Mouse (Mus musculus) right cerebral cortex, postnatal 14 days (tissue): Measurements from ENCODE around the gene Ccng1.
A peak's percentile ranks its signal among the peaks of the same experiment; 100 is the strongest.

ENCODE experiments used
- DNase-seq: peaks from one replicate; pipeline ENCODE4 v3.0.0; 2022

The Ccng1 gene

GRCm38 (mm10) chr11:40755109-40755627 lies at the start of gene Ccng1:
Ccng1 (minus strand) TSS chr11:40755311.
- DNase-seq = peak; percentile 84

GRCm38 (mm10) chr11:40790307-40790706 lies 35.2 kb upstream of the Ccng1 start:
- no peak for DNase-seq

GRCm38 (mm10) chr11:40789701-40790100 lies 34.6 kb upstream of the Ccng1 start:
- no peak for DNase-seq

DNA sequence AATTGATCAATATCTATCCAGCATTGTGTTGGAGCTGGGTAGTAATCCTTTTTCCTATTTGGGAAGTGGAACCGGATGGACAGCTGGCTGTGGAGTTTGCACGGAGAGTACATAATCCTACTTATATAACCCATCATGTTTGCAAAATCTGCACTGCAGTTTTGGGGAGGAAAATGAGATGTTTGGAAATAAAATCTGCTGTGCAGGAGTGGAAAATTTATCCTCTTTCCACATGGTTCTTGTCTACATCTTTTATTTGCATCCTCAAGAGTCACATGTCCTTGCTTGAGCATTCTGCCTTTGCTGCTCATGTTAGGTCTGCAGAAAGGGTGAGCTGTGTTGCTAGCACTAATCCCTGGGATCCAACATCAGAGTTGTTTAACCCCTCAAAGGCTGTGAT lies 31.8 kb upstream of the Ccng1 start:
- no peak for DNase-seq

GRCm38 (mm10) chr11:40784326-40784725 lies 29.2 kb upstream of the Ccng1 start:
- DNase-seq = no peak

- DNase-seq = no peak
Observed at GRCm38 (mm10) chr11:40783346-40783745, 28.2 kb upstream of the Ccng1 start.

DNA sequence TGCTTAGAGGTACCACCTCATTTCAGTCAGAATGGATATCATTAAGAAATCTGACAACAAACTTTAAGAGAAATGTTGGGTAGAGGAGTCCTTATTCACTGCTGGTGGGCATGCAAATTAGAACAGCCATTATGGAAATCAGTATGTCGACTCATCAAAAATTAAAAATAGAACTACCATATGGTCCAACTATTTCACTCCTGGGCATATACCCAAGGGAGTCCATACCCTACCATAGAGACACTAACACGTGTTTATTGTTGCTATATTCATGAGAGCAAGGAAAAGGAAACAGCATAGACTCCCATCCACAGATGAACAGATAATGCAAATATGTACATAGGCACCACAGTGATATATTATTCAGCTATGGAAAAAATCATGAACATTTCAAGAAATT lies 26.7 kb upstream of the Ccng1 start:
- no peak for DNase-seq

- DNase-seq = no peak
Observed at GRCm38 (mm10) chr11:40775315-40776269, 20.5 kb upstream of the Ccng1 start.

DNA sequence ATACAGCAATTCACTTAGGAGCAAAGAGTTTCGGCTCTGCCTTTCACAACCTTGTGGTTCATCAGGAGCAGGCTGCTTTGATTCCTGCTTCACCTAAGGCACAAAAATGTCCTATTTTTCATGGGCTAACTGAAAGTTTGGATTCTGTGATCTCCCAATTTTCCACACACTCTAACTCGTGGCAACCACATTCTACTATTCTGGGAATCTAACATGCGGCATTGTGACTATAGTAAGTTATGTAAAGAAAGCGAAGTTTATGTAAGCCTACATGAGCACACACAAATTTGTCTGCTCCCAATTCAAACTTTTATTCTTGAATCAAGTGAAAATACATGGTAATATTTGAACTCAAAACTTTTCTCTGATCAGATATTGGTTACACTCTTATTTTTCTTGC lies 9.6 kb upstream of the Ccng1 start:
- DNase-seq = no peak

- no peak for DNase-seq
Observed at GRCm38 (mm10) chr11:40763395-40763794, 8.3 kb upstream of the Ccng1 start.

- no peak for DNase-seq
Observed at GRCm38 (mm10) chr11:40759896-40760295, 4.8 kb upstream of the Ccng1 start.

- no peak for DNase-seq
Observed at GRCm38 (mm10) chr11:40755968-40756367, 857 bp upstream of the Ccng1 start.

- no peak for DNase-seq
Observed at GRCm38 (mm10) chr11:40754664-40755107, 425 bp downstream of the Ccng1 start.

DNA sequence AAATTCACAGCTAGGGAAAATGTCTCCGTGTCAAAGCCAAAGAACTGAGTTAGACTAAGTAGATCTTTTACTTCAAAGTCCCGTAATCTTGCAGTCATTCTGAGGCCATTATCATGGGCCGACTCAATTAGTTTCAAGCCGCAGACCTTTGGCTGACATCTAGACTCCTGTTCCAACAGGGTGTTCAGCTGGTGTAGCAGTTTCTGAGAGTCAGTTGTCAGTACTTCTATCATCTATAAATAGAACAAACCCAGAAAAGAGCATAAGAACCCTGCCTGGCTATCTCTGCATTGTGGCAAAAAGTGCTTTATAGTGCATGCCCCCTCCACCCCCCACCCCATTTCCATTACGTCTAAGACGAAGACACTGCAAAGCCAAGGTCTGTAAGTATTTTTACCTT lies 1.3 kb downstream of the Ccng1 start:
- DNase-seq = no peak

GRCm38 (mm10) chr11:40747716-40748115 lies 7.4 kb downstream of the Ccng1 start:
- no peak for DNase-seq

- DNase-seq = no peak
Observed at GRCm38 (mm10) chr11:40746361-40746760, 8.8 kb downstream of the Ccng1 start.

GRCm38 (mm10) chr11:40744348-40744747 lies 10.8 kb downstream of the Ccng1 start:
- DNase-seq = no peak

- no peak for DNase-seq
Observed at GRCm38 (mm10) chr11:40741605-40742262, 13.4 kb downstream of the Ccng1 start.

DNA sequence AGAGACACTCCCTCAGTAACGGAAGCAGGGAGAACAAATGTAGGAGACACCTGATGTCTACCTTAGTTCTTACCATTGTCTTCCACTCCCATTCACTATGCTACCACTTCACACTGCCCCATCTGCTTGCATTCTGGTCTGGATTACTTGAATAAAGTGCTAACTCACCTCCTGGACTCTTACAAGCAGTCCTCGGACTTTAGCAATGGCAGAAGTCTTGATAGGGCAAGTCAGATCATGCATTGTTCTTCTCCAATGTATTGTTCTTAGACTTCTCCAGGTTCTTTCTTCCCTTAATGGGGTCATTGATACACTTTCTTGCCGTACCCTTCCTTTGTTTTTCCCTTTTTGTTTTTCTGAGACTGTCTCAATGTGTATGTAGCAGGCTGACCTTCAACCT lies 17.7 kb downstream of the Ccng1 start:
- DNase-seq = no peak

DNA sequence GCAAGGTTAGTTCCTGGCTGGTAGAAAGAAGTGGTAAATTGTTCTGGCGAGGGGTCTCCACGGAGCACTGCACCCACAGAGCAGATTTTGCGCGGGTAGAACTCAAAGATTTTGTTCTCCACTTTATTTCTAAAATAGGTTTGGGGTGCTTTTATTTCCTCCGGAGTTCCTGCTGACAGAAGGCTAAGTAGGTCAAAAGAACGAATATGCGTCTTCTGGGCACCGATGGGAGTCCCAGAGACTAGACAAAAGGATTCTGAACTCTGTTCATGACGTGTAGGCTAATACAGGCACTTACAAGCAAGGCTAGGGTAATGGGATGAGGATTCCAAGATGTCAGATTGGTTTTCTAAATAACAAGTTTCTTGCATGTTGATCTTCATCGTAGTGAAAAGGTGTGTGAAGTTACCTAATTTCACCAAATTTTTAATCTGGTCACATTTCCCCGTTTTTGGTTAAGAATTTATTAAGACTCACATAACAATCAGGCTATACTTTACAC lies 20.8 kb downstream of the Ccng1 start:
- DNase-seq = no peak

- peak; percentile 93 for DNase-seq
Observed at GRCm38 (mm10) chr11:40733339-40734174, 21.6 kb downstream of the Ccng1 start, which contains the start of the genes Hmmr and Nudcd2. Hmmr (minus strand) TSS chr11:40733422. Nudcd2 (plus strand) TSS chr11:40733667.

DNA sequence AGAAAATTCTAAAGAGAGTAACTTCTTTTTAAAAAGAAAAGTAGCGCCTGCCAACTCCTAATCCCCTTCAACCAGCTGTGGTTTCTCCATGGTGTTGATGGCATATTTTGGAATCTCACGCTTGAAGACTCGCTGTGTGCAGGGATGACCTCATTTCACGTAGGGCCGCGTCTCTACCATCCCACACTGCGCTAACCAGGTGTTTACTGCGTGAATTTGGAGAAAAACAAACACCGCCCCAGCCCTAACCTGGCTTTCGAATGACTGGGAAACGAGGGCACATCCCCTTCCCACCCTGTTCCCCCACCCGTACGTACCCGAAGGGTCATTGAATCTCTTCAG lies 22.1 kb downstream of the Ccng1 start:
- DNase-seq = no peak

DNA sequence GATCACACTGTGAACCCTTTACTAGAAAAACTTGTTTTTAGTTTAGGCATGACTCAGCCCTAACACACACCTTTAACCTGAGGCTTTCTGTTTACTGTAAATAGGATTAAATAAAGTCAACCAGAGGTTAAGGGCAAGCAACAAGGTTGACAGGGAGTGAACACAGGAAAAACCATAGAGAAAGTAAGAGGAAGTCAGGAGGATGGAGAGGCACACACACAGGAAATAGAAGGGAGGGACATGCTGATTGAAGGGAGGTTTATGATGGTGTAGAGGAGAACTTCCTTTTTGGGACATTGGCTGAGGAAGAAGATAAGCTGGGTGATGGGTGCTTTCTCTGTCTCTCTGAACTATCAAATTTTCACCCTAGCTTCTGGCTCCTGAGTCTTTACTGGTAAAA lies 36.8 kb downstream of the Ccng1 start:
- DNase-seq = no peak
